Mouse (Mus musculus): ENCODE measurements around the gene Ski. TPM values are rescaled to one million over a fixed set of nuclear protein-coding genes. Genes with fewer than 3 reads are reported as not detected.
A peak's percentile ranks its signal among the peaks of the same experiment; 100 is the strongest.

The Ski gene
- total RNA-seq, 2 experiments from 2014 or later, result 55.0 to 63.9 TPM

DNA sequence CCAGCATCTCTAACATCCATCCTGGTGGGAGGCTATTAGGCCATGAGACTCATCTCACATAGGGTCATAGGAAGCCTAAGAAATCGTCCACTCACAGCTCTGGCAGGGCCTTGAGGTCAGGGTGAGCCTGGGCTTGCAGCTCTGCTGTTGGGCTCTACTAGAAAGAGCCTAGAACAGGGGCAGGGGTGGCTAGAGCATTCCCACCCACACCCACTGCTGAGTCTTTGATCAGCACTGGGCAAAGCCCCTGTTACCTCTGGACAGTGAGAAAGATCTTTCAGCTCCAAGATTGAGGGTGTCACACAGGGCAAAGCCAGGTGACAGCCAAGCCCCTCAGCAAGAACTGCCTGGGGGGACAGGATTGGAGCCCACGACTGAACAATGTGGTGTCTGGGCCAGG lies 79.0 kb downstream of the Ski start:
- no peak for DNase-seq (ENCODE audit: low spot score)
- intact Hi-C loops (cut with DNase I), result no loop called here

GRCm38 (mm10) chr4:155142836-155143235 lies 79.6 kb downstream of the Ski start:
- intact Hi-C loops (cut with DNase I), result no loop called here

DNA sequence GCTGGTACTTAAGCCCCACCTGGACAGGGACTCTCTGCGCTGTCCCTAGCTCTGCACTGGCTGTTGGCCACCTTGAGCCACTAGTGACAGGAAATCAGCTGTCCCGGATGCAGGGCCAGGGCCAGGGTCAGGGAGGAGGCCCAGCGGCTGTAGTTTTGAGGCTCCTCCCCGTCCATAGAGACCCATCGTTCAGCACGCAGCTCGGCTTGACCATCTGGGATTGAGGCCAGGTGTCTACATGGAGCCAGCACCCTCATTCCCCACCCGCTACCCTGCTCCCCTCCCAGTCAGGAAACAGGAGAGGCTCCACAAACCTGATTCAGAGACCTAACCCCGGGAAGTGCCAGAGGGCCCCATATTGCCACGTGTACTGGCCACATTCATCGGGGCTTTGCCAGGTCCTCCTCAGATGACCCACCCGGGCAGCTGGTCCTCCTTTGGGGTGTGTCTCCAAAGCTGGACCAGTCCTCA lies 81.6 kb downstream of the Ski start:
- intact Hi-C loops (cut with DNase I), result no loop called here
- DNase-seq (ENCODE audit: low spot score), result peak; percentile 85

More at GRCm38 (mm10) chr4:155142836-155143235, 79.6 kb downstream of the Ski start:
- no peak for DNase-seq (ENCODE audit: low spot score)

DNA sequence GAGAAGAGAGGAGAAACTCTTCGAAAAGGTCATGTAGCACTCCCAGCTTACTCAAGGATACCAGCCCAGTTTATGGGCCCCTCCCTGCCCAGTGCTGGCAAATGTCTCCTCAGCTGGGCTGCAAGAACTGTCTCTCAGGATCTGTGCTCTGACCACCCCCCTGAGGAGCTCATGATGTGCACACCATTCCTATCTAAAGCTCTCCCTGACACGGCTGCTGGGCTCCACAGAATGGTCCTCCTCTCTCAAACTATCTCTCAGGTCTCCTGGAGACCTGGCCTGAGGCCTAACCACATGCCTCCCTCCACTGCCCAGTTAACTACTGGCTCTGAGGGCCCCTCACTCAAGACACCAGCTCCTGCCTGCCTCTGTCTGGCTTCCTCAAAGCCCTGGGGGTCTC lies 82.2 kb downstream of the Ski start:
- intact Hi-C loops (cut with DNase I), result no loop called here
- no peak for DNase-seq (ENCODE audit: low spot score)

- DNase-seq (ENCODE audit: low spot score), result no peak
- intact Hi-C loops (cut with DNase I), result no loop called here
Measured at GRCm38 (mm10) chr4:155139281-155140045, 82.9 kb downstream of the Ski start.

GRCm38 (mm10) chr4:155138451-155138850 lies 83.9 kb downstream of the Ski start:
- DNase-seq (ENCODE audit: low spot score), result no peak
- intact Hi-C loops (cut with DNase I), result no loop called here

GRCm38 (mm10) chr4:155137891-155138290 lies 84.5 kb downstream of the Ski start:
- intact Hi-C loops (cut with DNase I), result no loop called here
- DNase-seq (ENCODE audit: low spot score), result no peak

GRCm38 (mm10) chr4:155135909-155136585 lies 86.3 kb downstream of the Ski start:
- DNase-seq (ENCODE audit: low spot score), result no peak
- intact Hi-C loops (cut with DNase I), result no loop called here

GRCm38 (mm10) chr4:155134686-155135172 lies 87.7 kb downstream of the Ski start:
- intact Hi-C loops (cut with DNase I), result no loop called here
- no peak for DNase-seq (ENCODE audit: low spot score)

GRCm38 (mm10) chr4:155133658-155134417 lies 88.6 kb downstream of the Ski start:
- intact Hi-C loops (cut with DNase I), result no loop called here
- DNase-seq (ENCODE audit: low spot score), result peak; percentile 45

- DNase-seq (ENCODE audit: low spot score), result no peak
- intact Hi-C loops (cut with DNase I), result no loop called here
Measured at GRCm38 (mm10) chr4:155133188-155133587, 89.2 kb downstream of the Ski start.

DNA sequence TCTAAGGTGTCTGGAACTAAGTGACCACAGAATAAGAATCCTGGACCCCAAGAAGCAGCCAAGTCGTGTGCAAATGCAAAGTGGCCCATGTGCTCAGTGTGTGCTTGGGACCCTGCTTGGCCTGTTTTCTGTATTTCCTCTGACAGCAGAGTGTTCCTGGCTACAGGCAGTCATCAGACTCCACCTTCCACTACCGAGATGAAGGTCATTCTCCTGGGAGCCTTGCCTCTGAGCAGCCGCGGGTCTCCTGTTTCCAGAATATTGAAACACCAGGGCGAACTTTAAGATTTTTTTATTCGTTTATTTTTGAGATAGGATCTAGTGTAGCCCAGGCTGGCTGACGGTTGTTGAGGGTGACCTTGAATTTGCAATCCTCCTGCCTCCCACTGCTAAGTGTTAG lies 91.8 kb downstream of the Ski start:
- intact Hi-C loops (cut with DNase I), result no loop called here

GRCm38 (mm10) chr4:155129996-155130395 lies 92.4 kb downstream of the Ski start:
- peak; percentile 73 for DNase-seq (ENCODE audit: low spot score)
- intact Hi-C loops (cut with DNase I), result loop anchor here (5.0 to 10.0 kb wide), 2 partner anchors 92 to 115 kb away; partner anchors contain the start of genes Faap20 and Ski

More for the DNA sequence above, 91.8 kb downstream of the Ski start:
- no peak for DNase-seq (ENCODE audit: low spot score)

DNA sequence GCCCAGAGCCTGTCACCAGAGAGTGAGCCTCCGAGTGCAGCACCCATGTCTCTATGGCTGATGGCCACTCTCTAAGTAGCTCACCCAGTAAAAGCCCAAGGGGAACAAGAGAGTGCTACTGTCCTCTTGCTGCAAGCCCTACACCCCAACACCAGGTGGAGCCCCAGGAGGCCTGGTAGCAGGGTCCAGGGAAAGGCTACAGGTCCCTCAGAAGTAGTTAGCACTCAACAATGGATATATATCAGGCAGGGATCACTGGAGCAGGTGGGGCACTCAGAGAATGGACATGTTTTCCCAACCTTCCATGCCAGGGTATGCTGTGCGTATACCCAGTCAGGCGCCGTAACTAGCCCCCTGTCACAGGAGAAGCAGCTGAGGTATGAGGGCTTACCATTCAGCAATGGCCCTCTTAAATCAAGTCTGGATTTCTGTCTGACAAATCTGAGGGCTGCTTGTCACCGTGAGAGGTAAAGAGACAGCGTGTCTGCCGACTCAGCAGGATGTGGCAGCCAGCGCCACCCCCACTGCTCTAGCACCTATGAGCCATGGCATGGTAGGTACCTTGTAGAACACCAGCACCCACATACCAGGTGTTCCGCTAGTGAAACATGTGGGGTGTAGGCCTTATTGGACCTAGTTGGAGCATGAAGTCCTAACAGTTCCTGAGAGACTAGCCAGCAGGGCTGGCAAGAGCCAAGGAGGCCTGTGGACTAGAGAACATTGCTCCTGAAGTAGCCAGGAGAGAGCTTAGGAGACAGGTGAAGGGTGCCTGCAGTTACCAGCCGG lies 93.1 kb downstream of the Ski start:
- intact Hi-C loops (cut with DNase I), result loop anchor here (5.0 to 10.0 kb wide), 2 partner anchors 93 to 115 kb away; partner anchors contain the start of genes Faap20 and Ski
- no peak for DNase-seq (ENCODE audit: low spot score)

DNA sequence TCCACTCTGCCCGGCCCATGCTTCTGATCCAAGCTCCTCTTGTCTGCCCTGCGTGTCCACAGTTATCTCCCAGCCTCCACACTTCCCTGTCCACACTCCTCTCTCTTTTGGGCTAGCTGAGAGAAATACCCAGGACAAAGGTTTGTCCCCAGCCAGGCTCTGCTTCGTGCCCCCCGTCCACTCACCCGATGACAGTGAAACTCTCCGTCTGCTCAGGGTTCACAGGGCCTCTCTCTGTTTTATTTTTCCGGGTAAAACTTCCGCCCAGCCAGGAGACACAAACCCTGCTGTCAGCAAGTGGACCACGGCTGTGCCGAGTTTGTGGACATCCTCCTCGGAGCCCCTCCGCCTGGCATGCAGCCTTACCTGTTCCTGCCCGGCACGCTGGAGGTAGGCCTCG lies 94.0 kb downstream of the Ski start:
- intact Hi-C loops (cut with DNase I), result loop anchor here (5.0 to 10.0 kb wide), 2 partner anchors 94 to 116 kb away; partner anchors contain the start of genes Faap20 and Ski
- no peak for DNase-seq (ENCODE audit: low spot score)

DNA sequence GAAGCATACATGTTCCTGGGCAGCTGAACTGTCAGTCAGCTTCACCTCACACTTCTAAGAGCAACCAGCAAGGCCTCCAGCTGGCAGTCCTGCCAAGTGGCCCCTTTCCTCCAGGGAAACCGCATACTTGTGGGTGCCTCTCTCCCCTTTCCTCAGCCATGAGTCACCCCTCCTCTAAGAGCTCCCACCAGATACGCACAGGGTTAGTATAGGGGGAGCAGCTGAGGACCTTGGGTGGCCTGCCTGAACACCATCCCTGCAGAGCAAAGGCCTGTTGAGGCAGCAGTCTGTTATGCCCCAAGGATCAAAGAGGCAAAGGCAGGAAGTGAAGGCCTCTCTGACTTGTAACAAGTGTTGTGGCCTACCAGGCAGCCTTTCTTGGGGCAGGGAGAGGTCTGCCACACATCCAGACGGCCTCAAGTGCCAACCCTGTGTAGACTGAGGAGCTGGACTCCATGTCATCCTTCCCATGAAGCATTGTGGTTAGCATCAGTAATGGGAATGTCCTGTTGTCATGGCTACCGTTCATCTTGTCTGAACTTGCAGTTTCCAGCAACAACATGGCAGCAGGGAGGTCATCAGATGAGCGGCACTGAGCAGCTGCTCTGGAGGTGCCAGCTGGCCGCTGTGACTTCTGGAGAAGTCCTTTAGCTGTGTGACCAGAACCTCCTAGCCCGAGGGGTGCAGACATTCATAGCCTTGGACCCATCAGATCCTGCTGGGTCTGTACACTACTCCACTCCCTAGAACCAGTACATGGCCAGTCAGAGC lies 95.6 kb downstream of the Ski start:
- DNase-seq (ENCODE audit: low spot score), result no peak
- intact Hi-C loops (cut with DNase I), result loop anchor here (5.0 to 10.0 kb wide), 2 partner anchors 96 to 118 kb away; partner anchors contain the start of genes Faap20 and Ski

- no peak for DNase-seq (ENCODE audit: low spot score)
- intact Hi-C loops (cut with DNase I), result loop anchor here (5.0 to 10.0 kb wide), 2 partner anchors 96 to 119 kb away; partner anchors contain the start of genes Faap20 and Ski
Measured at GRCm38 (mm10) chr4:155126194-155126593, 96.2 kb downstream of the Ski start.

DNA sequence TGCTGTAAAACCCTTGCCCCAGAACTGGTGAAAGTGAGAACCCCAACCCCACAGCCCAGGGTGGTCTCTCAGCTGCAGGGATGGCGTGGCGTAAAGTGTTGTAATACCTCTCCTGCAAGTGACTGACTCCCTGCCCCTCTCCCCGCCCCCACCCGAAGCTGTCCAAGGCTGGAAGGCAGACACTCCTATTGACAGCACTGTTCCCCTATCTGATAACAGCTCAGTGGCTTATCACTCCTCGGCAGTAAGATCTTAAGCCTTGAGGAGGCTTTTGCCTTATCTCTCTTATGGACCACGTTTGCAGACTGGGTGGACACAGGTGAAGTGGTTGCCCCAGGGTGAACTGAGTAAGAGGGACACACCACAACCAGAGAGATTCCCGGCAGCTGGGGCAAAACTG lies 97.1 kb downstream of the Ski start:
- intact Hi-C loops (cut with DNase I), result loop anchor here (5.0 to 10.0 kb wide), 2 partner anchors 97 to 119 kb away; partner anchors contain the start of genes Faap20 and Ski
- DNase-seq (ENCODE audit: low spot score), result no peak

Data from heart, postnatal 25 days (tissue).